ENCODE assay signal across 8 mouse cellular contexts in the genomic region with DNA sequence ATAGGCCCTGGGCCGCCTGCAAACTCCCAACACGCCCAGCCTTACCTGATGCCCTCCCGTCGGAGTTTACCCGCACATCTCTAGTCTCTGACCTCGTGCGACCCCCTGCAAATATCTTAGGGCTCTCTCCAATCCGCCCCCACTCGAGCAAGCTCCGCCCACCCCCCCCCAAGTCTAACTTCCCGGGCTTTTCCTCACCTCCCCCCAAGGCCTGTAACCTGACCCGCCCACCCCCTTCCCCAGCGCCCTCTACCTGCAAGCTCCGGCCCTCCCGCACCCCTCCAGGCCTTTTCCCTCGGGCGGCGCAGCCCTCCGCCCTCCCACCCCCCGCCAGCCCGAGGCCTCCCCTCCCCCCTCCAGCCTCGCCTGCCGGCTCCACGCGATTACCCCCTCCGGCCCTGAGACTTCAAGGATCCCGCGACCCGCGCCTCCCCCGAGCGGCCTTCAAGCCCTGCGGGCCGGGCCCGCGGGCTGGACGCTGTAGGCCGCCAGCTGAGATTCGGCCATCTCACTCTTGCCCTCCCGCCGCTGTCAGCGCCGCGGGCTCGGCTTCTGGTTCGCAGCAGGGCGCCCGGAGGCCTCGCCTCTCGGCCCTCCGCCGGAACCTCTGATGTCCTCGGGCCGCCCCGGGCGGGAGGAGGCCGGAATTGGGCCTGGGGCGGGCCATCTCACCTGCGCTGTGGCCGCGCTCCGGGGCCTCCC. TPM values are rescaled to one million over a fixed set of nuclear protein-coding genes. Genes with fewer than 3 reads are reported as not detected.
DNase-seq lines count a peak whose midpoint lies in the region; ATAC-seq and TF ChIP-seq lines count a peak whose summit lies in the region.

No protein-coding gene starts in this region.

- H3K27me3 ChIP-seq in hindbrain, postnatal 0 days (ENCODE audit: insufficient read depth, low read length) = no peaks in the 10 kb centered on the region
- no peaks in the 10 kb centered on the region for H3K27me3 ChIP-seq in liver, postnatal 0 days (ENCODE audit: insufficient read depth, low read length)
- H3K27me3 ChIP-seq in stomach, embryonic 16.5 days (ENCODE audit: control insufficient read depth, insufficient read depth, low read length) = no peaks in the 10 kb centered on the region

- peak; percentile 30 for ATAC-seq in hindbrain, postnatal 0 days
- peak; percentile 45 for ATAC-seq in liver, postnatal 0 days
- ATAC-seq in stomach, embryonic 16.5 days (ENCODE audit: insufficient read depth, low FRiP score) = peak; percentile 41

- H3K4me2 ChIP-seq in hindbrain, postnatal 0 days (ENCODE audit: low read depth, low read length) = peak overlapping the region; percentile 94
- H3K4me2 ChIP-seq in liver, postnatal 0 days (ENCODE audit: low read depth, low read length) = peak overlapping the region; percentile 94
- H3K4me2 ChIP-seq in stomach, embryonic 16.5 days (ENCODE audit: low read depth, low read length) = peak overlapping the region; percentile 82

- H3K9me3 ChIP-seq in hindbrain, postnatal 0 days (ENCODE audit: low read length) = no peaks in the 10 kb centered on the region
- H3K9me3 ChIP-seq in liver, postnatal 0 days (ENCODE audit: low read length) = no peaks in the 10 kb centered on the region
- H3K9me3 ChIP-seq in stomach, embryonic 16.5 days (replicated peaks; ENCODE audit: control insufficient read depth, low read length) = no peaks in the 10 kb centered on the region

- H3K4me1 ChIP-seq in hindbrain, postnatal 0 days (ENCODE audit: insufficient read depth, low read length) = peaks cover 22% of the 10 kb centered on the region
- peaks cover 38% of the 10 kb centered on the region for H3K4me1 ChIP-seq in liver, postnatal 0 days (ENCODE audit: insufficient read depth)
- H3K4me1 ChIP-seq in stomach, embryonic 16.5 days (ENCODE audit: control insufficient read depth, insufficient read depth, low read length) = peaks cover 29% of the 10 kb centered on the region

- peak overlapping the region; percentile 89 for H3K27ac ChIP-seq in hindbrain, postnatal 0 days
- H3K27ac ChIP-seq in liver, postnatal 0 days (ENCODE audit: low read depth) = peak overlapping the region; percentile 89
- H3K27ac ChIP-seq in stomach, embryonic 16.5 days (ENCODE audit: low read length) = peak overlapping the region; percentile 96

- DNase-seq in cerebellum, adult 11 months = peak; percentile 56
- DNase-seq in cerebellum, adult 8-10 months = no peak
- DNase-seq in 416B (ENCODE audit: low read depth) = peak; percentile 80
- DNase-seq in embryo, embryonic 11 days = peak; percentile 78
- DNase-seq in hindbrain, postnatal 0 days (ENCODE audit: low spot score) = peak; percentile 47
- peak; percentile 67 for DNase-seq in liver, postnatal 0 days
- DNase-seq in left cerebral cortex, adult 11 months (ENCODE audit: low spot score) = no peak

- no peak for TF ChIP-seq EP300 in liver, postnatal 0 days (IDR thresholded peaks at IDR 0.05; ENCODE audit: low read depth)

- H3K9ac ChIP-seq in hindbrain, postnatal 0 days (replicated peaks; ENCODE audit: low read length) = peak overlapping the region; percentile 100
- peak overlapping the region; percentile 93 for H3K9ac ChIP-seq in liver, postnatal 0 days (replicated peaks)
- H3K9ac ChIP-seq in stomach, embryonic 16.5 days (ENCODE audit: low read length) = peak overlapping the region; percentile 100

- TF ChIP-seq CTCF in hindbrain, postnatal 0 days (IDR thresholded peaks at IDR 0.05; ENCODE audit: low read depth) = no peak
- peak; percentile 20; the same call in 1 of the 2 replicates for TF ChIP-seq CTCF in liver, postnatal 0 days (IDR thresholded peaks at IDR 0.05; ENCODE audit: low read depth)

- 1% methylated on average over 46 of the region's 62 CpGs for WGBS in hindbrain, postnatal 0 days
- 3% methylated on average over 40 of the region's 62 CpGs for WGBS in liver, postnatal 0 days (ENCODE audit: insufficient replicate concordance)
- 1% methylated on average over 57 of the region's 62 CpGs for WGBS in stomach, embryonic 16.5 days

- peaks cover 3% of the 10 kb centered on the region for H3K36me3 ChIP-seq in hindbrain, postnatal 0 days (ENCODE audit: insufficient read depth, low read length)
- peaks cover 9% of the 10 kb centered on the region for H3K36me3 ChIP-seq in liver, postnatal 0 days (replicated peaks; ENCODE audit: insufficient read depth, low read length)
- no peaks in the 10 kb centered on the region for H3K36me3 ChIP-seq in stomach, embryonic 16.5 days (ENCODE audit: control insufficient read depth, insufficient read depth, low read length)

- peak overlapping the region; percentile 100 for H3K4me3 ChIP-seq in hindbrain, postnatal 0 days (ENCODE audit: low read length)
- peak overlapping the region; percentile 91 for H3K4me3 ChIP-seq in liver, postnatal 0 days (ENCODE audit: low read depth, low read length)
- H3K4me3 ChIP-seq in stomach, embryonic 16.5 days (replicated peaks; ENCODE audit: low read length) = peak overlapping the region; percentile 100

RNA-seq across cellular contexts. Expression of gene Nacc1, which starts 0.5 kb away (rescaled TPM):
- 110 and 129 TPM in 2 replicates for total RNA-seq in hindbrain, postnatal 0 days (2014; rRNA removed)
- 13.8 and 14.9 TPM in 2 replicates for polyA plus RNA-seq in hindbrain, postnatal 0 days (2015; fragmentation: Nextera tagmentation; extraction: Ambion mirVana)
- 3.3 and 3.6 TPM in 2 replicates for polyA plus RNA-seq in liver, postnatal 0 days (2015; fragmentation: Nextera tagmentation; extraction: Ambion mirVana)
- polyA plus RNA-seq in stomach, embryonic 16.5 days (2015; fragmentation: Nextera tagmentation; extraction: Ambion mirVana) = 14.4 and 14.5 TPM in 2 replicates

RNA-seq across cellular contexts. Expression of gene Trmt1, which starts 1.0 kb away (rescaled TPM):
- total RNA-seq in hindbrain, postnatal 0 days (2014; rRNA removed) = 69.5 and 93.3 TPM in 2 replicates
- polyA plus RNA-seq in hindbrain, postnatal 0 days (2015; fragmentation: Nextera tagmentation; extraction: Ambion mirVana) = 71.2 and 79.2 TPM in 2 replicates
- 21.3 TPM in 2 replicates for polyA plus RNA-seq in liver, postnatal 0 days (2015; fragmentation: Nextera tagmentation; extraction: Ambion mirVana)
- 53.7 and 54.1 TPM in 2 replicates for polyA plus RNA-seq in stomach, embryonic 16.5 days (2015; fragmentation: Nextera tagmentation; extraction: Ambion mirVana)

RNA-seq across cellular contexts. Expression of gene Lyl1, which starts 14.1 kb away (rescaled TPM):
- 1.7 and 7.8 TPM in 2 replicates for total RNA-seq in hindbrain, postnatal 0 days (2014; rRNA removed)
- 2.0 and 2.3 TPM in 2 replicates for polyA plus RNA-seq in hindbrain, postnatal 0 days (2015; fragmentation: Nextera tagmentation; extraction: Ambion mirVana)
- polyA plus RNA-seq in liver, postnatal 0 days (2015; fragmentation: Nextera tagmentation; extraction: Ambion mirVana) = 24.6 and 25.7 TPM in 2 replicates
- polyA plus RNA-seq in stomach, embryonic 16.5 days (2015; fragmentation: Nextera tagmentation; extraction: Ambion mirVana) = 6.0 and 8.3 TPM in 2 replicates

RNA-seq across cellular contexts. Expression of gene Ier2, which starts 24.5 kb away (rescaled TPM):
- total RNA-seq in hindbrain, postnatal 0 days (2014; rRNA removed) = 12.5 and 13.3 TPM in 2 replicates
- polyA plus RNA-seq in hindbrain, postnatal 0 days (2015; fragmentation: Nextera tagmentation; extraction: Ambion mirVana) = 20.9 TPM in 2 replicates
- polyA plus RNA-seq in liver, postnatal 0 days (2015; fragmentation: Nextera tagmentation; extraction: Ambion mirVana) = 32.3 and 32.9 TPM in 2 replicates
- polyA plus RNA-seq in stomach, embryonic 16.5 days (2015; fragmentation: Nextera tagmentation; extraction: Ambion mirVana) = 62.4 and 69.5 TPM in 2 replicates

RNA-seq across cellular contexts. Expression of gene G430095P16Rik, which starts 35.7 kb away (rescaled TPM):
- 1.2 TPM in 1 of 2 replicates, not detected in the other for total RNA-seq in hindbrain, postnatal 0 days (2014; rRNA removed)
- polyA plus RNA-seq in hindbrain, postnatal 0 days (2015; fragmentation: Nextera tagmentation; extraction: Ambion mirVana) = 1.1 and 1.7 TPM in 2 replicates
- polyA plus RNA-seq in liver, postnatal 0 days (2015; fragmentation: Nextera tagmentation; extraction: Ambion mirVana) = 4.8 and 6.3 TPM in 2 replicates
- 3.2 and 4.1 TPM in 2 replicates for polyA plus RNA-seq in stomach, embryonic 16.5 days (2015; fragmentation: Nextera tagmentation; extraction: Ambion mirVana)

Comparison
In these comparisons a context has a peak if more than half of its experiments do, and no peak if none do; other contexts are left out.
1. DNase-seq: peak in cerebellum, adult 11 months (single experiment), 416B (single experiment), embryo, embryonic 11 days (single experiment), hindbrain, postnatal 0 days (single experiment) and liver, postnatal 0 days (single experiment); none in cerebellum, adult 8-10 months (single experiment) and left cerebral cortex, adult 11 months (single experiment).
2. Peak in every context shown above with its lines, with median percentiles within 50 percentile points of each other: ATAC-seq, H3K27ac ChIP-seq, H3K4me2 ChIP-seq, H3K4me3 ChIP-seq and H3K9ac ChIP-seq.